Mouse (Mus musculus) cerebellum, adult 2 months (tissue): ENCODE measurements around the gene Gpr61.

ENCODE experiments used
- CTCF ChIP-seq: fragments of 200-500 bp; IDR thresholded peaks from 2 replicates; pipeline ENCODE4 v1.5.1; 2011; ENCODE audit warnings: low read depth, mild to moderate bottlenecking, control low read depth, low read length, moderate library complexity, borderline replicate concordance; ENCODE audit not compliant: insufficient read depth
- POLR2A ChIP-seq: fragments of 200-500 bp; IDR thresholded peaks from 2 replicates; pipeline ENCODE4 v1.6.1; 2011; ENCODE audit warnings: low read length, control low read depth, borderline replicate concordance; ENCODE audit not compliant: insufficient read depth

DNA sequence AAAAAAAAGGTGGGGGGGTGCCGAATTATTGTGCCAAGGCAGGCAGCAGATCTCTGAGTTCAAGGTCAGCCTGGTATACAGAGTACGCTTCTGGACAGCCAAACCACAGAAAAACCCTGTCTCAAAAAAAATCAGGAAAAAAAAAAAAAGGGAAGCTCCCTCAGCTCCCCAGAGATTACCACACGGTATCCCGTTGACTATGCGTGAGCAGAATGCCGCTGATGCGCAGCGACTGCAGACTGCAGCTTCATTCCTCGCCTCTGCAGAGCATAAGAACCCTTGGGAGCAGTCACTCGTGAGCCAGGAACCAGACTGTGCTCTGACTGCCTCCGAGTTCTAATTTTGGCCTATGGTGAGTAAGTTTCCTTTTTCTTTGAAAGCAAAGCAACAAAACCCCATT lies 20.0 kb downstream of the Gpr61 start:
- TF ChIP-seq POLR2A, result no peak
- no peak for TF ChIP-seq CTCF
